Mouse (Mus musculus): ENCODE results near the gene Ubc. TPM values are rescaled to one million over a fixed set of nuclear protein-coding genes. Genes with fewer than 3 reads are reported as not detected.

The Ubc gene
- total RNA-seq, 2 experiments from 2014 or later: 856 to 1,567 TPM

DNA sequence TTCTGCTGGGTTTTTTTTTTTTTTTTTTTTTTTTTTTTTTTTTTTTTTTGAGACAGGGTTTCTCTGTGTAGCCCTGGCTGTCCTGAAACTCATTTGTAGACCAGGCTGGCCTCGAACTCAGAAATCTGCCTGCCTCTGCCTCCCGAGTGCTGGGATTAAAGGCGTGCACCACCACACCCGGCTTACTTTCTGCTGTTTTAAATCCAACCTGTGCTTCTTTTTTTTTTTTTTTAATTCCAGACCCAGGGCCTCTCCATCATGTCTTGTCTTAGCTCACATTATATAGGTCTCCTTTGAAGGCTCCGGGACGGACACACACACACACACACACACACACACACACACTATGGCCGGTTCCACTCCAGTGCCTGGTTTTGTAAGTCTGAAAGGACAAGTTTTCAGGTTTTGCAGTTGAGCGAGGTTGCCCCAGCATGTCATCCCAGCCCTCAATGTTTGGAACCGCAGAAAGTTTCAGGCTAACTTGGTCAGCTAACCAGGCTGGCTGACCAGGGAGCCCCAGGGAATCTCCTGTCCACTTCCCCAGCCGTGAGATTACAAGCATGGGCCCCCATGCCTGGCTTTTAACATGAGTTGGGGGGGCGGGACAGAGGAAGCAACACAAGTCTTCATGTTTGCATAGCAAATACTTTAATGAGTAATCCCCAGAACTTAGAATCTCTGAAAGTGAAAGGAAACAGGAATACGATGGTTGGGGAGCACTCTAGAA lies 32.3 kb downstream of the Ubc start:
- intact Hi-C loops (cut with DNase I): no loop called here

DNA sequence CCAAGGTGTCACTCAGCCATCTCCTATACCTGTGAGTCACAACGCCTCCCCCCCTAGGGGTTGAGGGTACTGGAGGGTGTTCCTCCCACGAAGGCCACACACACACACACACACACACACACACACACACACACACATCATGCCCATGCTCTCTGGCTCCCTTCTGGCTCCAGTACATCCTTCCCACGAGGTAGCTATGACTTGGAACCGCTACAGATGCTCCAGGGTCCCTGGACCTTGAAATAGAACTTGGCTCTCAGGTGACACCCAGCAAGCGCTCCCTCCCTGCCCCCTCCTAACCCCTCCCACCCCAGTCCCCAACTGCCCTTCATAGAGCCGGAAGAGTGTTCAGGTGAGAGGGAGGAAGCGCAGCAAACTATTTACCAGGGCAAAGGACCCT lies 34.4 kb downstream of the Ubc start:
- intact Hi-C loops (cut with DNase I): no loop called here
- DNase-seq: no peak

More for the DNA sequence above, 32.3 kb downstream of the Ubc start:
- DNase-seq: no peak

DNA sequence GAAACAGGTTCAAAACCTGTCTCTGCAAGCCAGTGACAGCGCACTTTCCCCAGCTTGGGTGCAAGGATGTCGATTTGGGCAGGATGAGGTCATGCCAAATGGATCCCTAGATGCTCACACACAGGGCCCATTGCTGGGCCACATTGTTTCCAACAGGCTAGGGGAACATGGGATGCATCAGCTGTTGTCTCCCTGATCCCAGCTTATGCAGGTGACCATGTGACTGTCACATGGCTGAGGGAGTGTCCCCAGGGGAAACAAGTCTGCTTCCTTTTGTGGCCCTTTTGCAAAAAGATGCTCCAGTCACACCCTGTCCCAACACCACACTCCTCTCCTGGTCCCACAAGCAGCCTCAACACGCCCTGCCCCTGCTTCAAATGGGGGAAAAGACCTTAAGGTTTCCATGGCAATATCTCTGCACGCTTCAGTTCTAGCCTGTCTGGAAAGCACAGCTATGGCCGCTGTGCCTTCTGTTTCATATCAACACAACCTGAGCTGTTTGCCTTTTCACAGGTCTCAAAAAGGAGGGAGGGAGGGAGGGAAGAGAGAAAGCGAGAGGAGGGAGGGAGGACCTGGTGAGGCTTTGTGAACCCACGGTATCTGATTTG lies 35.0 kb downstream of the Ubc start:
- intact Hi-C loops (cut with DNase I): no loop called here

DNA sequence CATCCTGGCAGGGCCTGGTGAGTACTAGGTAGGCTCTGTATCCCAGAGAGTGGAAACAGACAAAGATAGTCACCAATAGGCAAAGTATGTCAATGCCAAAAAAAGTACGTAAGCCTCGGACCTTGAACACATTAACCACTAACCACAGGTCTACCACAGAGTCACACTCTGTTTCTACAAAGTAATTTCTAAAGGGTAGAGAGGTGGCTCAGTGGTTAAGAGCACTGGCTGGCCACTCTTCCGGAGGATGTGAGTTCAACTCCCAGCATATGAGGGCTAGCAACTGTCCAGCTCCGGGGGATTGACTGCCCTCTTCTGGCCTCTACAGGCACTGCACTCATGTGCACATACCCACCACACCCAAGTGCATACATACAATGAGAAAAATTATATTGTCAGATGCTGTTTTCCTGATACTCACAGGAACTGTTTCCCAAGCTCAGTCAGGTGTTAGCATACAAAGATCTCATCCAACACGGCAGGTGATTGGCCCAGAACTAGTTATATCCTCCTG lies 37.2 kb downstream of the Ubc start:
- intact Hi-C loops (cut with DNase I): no loop called here
- DNase-seq: no peak

More for the DNA sequence above, 35.0 kb downstream of the Ubc start:
- no peak for DNase-seq

DNA sequence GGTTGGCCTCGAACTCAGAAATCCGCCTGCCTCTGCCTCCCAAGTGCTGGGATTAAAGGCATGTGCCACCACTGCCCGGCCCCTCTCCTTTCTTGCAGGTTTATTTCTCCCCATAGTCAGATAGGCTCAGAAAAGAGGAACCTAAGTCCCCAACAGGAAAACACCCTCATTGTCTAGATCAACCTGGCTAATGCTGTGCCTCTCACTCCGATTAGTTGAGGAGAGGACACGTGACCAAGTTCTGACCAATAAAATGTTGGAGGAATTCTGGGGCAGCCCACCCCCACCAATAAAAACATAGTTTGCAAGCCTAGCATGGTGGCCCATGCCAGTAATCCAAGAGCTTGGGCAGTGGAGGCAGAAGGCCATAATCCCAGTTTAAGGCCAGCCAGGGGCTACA lies 38.1 kb downstream of the Ubc start:
- no peak for DNase-seq
- intact Hi-C loops (cut with DNase I): no loop called here

DNA sequence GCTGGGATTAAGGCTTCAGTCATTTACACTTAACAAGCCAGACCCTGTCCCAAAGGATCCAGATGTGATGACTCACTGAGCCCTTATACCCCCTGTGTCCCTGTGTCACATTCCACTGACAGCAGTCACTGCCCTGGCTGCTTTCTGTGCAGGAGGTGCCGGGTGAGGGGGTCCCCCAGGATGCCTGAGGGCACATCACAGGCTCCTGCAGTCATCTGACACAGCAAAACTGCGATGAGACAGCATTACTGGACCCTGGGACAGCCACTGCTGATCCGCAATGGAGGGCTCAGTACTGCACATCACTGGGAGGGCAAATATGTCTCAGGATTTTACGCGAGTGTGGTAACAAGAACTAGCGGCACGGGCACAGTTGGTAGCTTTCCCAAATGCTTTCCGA lies 38.9 kb downstream of the Ubc start:
- intact Hi-C loops (cut with DNase I): no loop called here
- DNase-seq: no peak

DNA sequence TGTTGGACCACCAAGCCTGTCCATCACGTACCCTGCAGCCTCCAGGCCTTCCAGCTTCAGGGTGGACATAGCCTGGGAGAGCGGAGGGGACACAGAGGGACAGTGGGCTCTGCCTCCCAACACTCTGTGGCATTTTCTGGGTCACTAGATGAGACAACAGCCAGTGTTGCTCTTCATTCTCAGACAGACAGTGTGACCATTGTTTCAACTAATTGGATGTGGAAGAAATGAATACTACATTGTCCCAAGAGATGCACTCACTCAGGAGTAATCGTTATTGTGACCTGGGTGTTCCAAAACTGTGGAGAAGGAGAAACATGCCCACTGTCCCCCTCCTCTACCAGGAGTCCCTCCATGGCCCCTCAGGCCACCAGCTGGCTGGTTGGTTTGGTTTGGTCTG lies 40.6 kb downstream of the Ubc start:
- intact Hi-C loops (cut with DNase I): no loop called here
- DNase-seq: no peak

DNA sequence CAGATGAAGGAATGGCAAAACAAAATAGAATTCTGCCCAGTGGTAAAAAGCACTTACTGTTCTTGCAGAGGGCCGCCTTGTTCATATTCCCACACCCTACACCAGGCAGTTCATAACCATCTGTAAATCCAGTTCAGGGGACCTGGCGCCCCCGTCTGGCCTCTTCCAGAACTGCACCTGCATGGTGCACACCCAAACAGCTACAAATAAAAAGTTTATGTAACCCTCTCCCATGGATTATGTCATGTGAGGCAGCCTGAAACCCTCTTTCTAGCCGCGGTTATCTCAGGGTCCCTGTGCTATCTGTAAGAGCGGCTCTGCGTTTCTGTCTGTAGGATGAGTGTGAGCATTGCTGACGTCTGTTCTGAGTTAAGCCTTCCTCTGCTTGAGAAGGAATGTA lies 41.5 kb downstream of the Ubc start:
- DNase-seq: peak in 1 of 2 experiments; percentile 78

DNA sequence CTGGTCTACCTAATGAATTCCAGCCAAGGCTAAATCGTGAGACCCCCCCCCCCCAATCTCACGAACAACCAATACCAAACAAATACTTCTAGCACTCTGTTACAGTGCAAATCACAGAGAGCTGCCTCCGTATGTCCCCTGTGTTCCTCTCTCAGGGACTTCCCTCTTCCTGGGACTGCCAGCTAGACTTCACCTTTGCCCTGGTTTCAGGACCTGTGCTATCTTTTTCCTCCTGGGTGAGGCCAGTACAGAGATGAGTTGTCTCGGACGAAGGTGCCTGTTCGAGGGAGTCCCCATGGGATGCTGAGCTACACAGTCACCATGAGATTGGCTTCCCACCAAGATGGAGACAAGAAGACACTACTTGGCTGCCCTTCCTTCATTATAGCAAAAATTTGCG lies 41.9 kb downstream of the Ubc start:
- no peak for DNase-seq

More for the DNA sequence above, 41.5 kb downstream of the Ubc start:
- intact Hi-C loops (cut with DNase I): no loop called here

DNA sequence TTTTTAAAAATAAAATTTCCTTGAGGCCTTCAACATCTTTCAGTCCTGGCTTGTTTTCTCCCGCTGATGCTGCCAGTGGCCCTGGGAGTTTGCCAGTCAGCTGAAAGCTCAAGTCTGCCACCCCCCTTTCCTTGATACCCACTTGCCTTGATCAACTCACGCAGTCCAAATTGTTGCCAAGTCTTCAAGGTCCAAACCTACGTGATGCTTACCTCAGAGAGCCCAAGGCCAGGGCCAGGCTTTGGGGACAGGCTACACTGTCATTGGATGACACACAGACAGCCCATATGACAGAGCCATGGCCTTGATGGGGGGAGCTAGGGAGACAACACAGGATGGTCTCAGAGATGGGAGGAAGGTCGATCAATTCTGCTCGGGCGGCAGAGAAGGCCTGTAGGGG lies 45.7 kb downstream of the Ubc start:
- DNase-seq: no peak
- intact Hi-C loops (cut with DNase I): no loop called here

More for the DNA sequence above, 41.9 kb downstream of the Ubc start:
- intact Hi-C loops (cut with DNase I): no loop called here

DNA sequence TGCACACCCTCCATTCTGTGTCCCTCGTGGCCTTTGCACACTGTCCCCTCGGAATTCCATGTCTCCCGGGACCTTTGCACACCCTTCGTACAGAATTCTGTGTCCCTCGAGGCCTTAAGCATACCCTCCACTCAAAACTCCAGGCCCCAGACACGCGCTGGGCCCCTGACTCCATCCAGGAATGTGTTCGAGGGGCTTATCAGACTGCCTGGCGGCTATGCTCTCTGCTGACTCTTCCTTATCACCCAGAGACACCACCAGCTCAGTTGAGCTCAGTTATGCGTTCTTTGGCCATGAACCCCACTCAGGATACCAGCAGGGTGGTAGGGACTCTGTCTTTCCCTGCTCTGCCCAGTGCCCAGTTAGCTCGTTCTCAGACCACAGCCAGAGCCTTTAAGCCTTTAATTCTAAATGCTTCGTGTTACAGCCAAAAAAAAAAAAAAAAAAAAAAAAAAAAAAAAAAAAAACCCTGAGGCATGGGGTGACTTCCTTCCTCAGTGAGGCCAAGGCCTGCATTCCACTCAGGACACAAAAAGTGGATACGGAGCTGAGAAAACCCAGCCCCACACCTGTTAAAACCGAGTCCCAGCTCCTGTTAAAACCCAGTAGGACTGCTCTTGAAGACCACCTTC lies 48.4 kb downstream of the Ubc start:
- intact Hi-C loops (cut with DNase I): loop anchor here (2.0 kb wide), 1 partner anchor 21 kb away; no protein-coding TSS in a partner anchor

DNA sequence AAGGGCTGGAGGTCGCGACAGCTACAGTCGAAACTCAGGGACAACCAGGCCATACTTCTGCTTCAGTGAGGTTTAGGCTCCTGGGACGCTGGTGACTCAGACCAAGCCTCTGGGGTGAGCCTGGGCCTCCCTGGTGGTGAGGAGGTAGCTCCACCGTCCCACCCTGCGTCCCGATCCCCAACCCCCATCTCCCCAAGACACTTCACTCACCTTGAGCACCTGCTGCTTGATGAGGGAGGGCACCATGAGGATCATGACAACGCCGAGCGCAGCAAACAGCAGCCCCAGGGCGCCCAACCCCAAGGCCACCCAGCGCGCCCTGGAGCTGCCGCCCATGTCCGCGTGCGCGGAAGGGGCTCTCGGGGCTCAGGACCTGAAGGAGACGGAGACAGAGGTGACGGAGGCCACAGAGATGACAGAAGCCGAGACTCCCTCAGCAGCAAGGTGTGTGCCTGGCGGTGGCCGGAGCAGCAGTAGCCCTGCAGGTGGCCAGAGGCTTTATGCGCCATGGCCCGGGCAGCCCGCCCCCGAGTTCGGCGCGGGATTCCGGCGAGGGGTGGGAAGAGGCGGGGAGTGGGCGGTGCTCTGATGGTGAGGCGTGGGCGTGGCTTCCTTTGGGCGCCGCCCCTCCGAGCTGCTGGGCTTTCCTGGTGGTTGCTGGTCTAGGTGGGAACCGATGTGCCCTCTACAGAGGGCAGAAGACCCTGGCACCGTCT lies 49.3 kb downstream of the Ubc start, which contains the start of gene Scarb1:
Gene Scarb1, minus strand, starts transcription at position 548 of the 716 bp plus-strand sequence.
- intact Hi-C loops (cut with DNase I): loop anchor here (2.0 kb wide), 1 partner anchor 20 kb away; no protein-coding TSS in a partner anchor
- peak; percentile 90 to 92 for DNase-seq

More for the DNA sequence above, 48.4 kb downstream of the Ubc start:
- no peak for DNase-seq

DNA sequence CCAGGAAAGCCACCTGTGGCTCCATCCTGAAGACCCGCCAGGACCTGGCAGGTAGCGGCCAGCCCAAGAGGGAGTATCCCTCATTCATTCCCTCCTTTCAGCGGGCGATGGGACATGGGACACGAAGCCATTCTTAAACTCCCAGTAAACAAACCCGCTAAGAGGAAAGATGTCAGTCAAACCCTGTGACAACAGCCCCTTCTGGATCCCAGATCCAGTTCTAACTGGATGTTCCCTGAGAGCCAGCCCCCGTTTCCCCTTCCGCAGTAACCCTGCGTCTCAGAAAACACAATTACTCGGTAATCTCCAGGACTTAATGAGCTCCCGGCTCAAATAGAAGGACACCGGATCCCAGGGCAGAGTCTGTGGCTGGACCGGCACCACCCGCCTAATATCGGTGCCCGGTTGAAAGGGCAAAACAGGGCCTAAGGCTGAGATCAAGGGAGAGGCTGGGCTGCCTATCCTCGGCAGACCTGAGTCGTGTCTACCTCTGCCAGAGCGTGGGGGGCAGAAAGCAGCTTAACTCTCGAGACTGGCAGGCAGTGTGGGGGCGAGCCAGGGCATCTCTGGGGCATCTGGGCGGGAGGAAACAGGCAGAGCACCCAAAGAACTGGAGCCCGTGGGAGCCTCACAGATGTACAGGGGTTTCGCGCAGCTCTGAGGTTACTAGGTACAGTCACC lies 50.0 kb downstream of the Ubc start:
- intact Hi-C loops (cut with DNase I): loop anchor here (2.0 kb wide), 1 partner anchor 19 kb away; no protein-coding TSS in a partner anchor

DNA sequence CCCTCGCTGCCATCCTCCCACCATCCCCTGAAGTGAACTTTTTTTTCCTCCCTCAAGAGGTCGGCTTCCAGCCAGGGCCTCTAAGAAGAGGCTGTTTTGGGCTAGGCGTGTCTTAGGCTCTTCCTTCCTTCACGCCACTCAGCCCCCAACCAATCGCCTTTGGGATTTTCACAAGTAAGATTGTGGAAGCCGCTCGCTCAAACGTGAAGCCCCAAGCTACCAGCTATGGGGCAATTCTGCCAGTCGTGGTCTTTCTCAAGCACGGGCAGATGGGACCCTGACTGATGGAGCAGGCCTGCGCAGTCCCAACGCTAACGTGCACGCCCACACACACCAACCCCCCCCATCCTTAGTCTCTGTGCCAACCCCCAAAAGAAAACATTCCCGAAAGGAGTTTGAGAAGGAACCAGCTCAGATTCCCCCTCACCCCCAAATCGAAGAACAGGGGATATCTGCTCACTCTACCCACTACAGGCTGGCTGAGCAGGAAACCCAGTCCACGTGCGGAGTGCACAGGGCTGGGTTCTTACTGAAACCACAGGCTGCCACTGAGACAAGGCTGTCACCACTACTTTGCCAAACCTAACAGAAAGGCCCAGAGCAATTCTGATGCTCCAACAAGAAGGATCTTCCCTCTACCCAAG lies 50.8 kb downstream of the Ubc start:
- DNase-seq: peak; percentile 55 to 57
- intact Hi-C loops (cut with DNase I): no loop called here

More for the DNA sequence above, 50.0 kb downstream of the Ubc start:
- peak; percentile 37 to 38 for DNase-seq

DNA sequence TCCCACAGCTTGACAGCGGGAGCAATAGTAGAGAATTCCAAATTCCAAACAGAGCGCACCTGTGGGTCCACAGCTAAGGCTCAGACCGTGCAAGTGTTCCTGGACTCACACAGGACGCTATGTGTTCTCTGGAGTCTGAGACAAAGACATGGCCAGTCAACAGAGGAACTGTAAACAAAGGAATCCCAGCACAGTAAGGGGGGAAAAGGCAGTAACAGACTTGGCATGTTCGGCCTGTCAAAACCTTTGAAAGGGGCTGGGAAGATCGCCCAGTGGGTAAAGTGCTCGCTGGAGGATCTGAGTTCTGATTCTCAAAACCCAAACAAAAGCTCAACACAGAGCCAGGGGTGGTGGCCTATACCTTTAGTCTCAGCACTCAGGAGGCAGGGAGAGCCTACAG lies 52.5 kb downstream of the Ubc start:
- intact Hi-C loops (cut with DNase I): no loop called here
- DNase-seq: no peak

DNA sequence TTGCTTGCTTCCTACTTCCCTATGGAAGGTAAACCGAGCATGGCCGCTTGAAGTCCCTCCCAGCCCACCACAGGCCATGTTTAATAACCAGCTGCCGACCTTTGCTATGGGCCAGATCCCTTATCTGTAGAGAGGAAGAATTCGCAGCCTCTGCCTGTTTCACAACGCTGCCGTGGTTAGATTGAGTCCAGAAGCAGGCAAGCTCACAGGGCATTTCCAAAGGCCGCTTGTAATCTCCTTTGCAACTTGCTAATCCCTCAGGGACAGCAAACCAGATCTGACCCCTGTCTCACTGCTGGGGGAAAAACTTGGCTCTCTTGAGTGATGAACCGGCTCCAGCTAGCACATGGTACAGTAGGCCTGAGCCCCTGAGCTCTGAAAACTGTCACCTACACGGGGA lies 53.0 kb downstream of the Ubc start:
- intact Hi-C loops (cut with DNase I): no loop called here
- DNase-seq: no peak
